Mouse (Mus musculus) heart, postnatal 4 days (tissue): Measurements from ENCODE around the gene Mal. TPM values are rescaled to one million over a fixed set of nuclear protein-coding genes. Genes with fewer than 3 reads are reported as not detected.

Source experiments
- DNase-seq: peaks from one replicate; pipeline ENCODE4 v3.0.0; 2021
- total RNA-seq, 2 experiments: library from RNA; stranded (reverse); gene quantifications; 2 replicates each; pipeline ENCODE4 v1.2.3; 2021

The Mal gene
- total RNA-seq: 1 to 10 TPM; 1.2 to 2.7 TPM

- peak; percentile 43 for DNase-seq
Measured at GRCm38 (mm10) chr2:127656086-127656720, at the start of gene Mal. Mal (minus strand) TSS chr2:127656695.

GRCm38 (mm10) chr2:127705267-127705666 is 48.8 kb upstream of the Mal start:
- no peak for DNase-seq

- no peak for DNase-seq
Measured at GRCm38 (mm10) chr2:127689239-127689638, 32.7 kb upstream of the Mal start.

GRCm38 (mm10) chr2:127683687-127684331 is 27.3 kb upstream of the Mal start:
- peak; percentile 72 for DNase-seq

GRCm38 (mm10) chr2:127667843-127668506 is 11.5 kb upstream of the Mal start:
- DNase-seq: peak; percentile 22

GRCm38 (mm10) chr2:127667015-127667414 is 10.5 kb upstream of the Mal start:
- DNase-seq: no peak

- DNase-seq: no peak
Measured at GRCm38 (mm10) chr2:127662708-127663107, 6.2 kb upstream of the Mal start.

GRCm38 (mm10) chr2:127655419-127655818 is 1.1 kb downstream of the Mal start:
- DNase-seq: no peak

GRCm38 (mm10) chr2:127654786-127655185 is 1.7 kb downstream of the Mal start:
- no peak for DNase-seq

GRCm38 (mm10) chr2:127652805-127653204 is 3.7 kb downstream of the Mal start:
- no peak for DNase-seq

GRCm38 (mm10) chr2:127652335-127652734 is 4.2 kb downstream of the Mal start:
- no peak for DNase-seq

- DNase-seq: no peak
Measured at GRCm38 (mm10) chr2:127651601-127652000, 4.9 kb downstream of the Mal start.

- DNase-seq: peak; percentile 38
Measured at GRCm38 (mm10) chr2:127649921-127650320, 6.6 kb downstream of the Mal start.

- DNase-seq: no peak
Measured at GRCm38 (mm10) chr2:127648145-127648544, 8.3 kb downstream of the Mal start.

GRCm38 (mm10) chr2:127646875-127647274 is 9.6 kb downstream of the Mal start:
- DNase-seq: peak; percentile 21

GRCm38 (mm10) chr2:127643728-127644704 is 12.5 kb downstream of the Mal start:
- DNase-seq: no peak

GRCm38 (mm10) chr2:127638973-127639372 is 17.5 kb downstream of the Mal start:
- no peak for DNase-seq

- DNase-seq: no peak
Measured at GRCm38 (mm10) chr2:127635581-127635980, 20.9 kb downstream of the Mal start.

- no peak for DNase-seq
Measured at GRCm38 (mm10) chr2:127632601-127633000, 23.9 kb downstream of the Mal start.

- no peak for DNase-seq
Measured at GRCm38 (mm10) chr2:127627990-127628570, 28.4 kb downstream of the Mal start.

- DNase-seq: no peak
Measured at GRCm38 (mm10) chr2:127627354-127627753, 29.1 kb downstream of the Mal start.

GRCm38 (mm10) chr2:127625659-127626058 is 30.8 kb downstream of the Mal start:
- no peak for DNase-seq
